Mouse (Mus musculus) G1E (cell line): ENCODE measurements at regions not wholly inside any gene's neighbourhood (a gene's known extent, or its start where the extent isn't known, plus 50 kb on each side); places are given as distances from the start of the nearest gene placed in this dataset.

Source experiments
- CTCF ChIP-seq: IDR thresholded peaks from 2 replicates; pipeline ENCODE4 v1.5.1; 2012; ENCODE audit warnings: low read depth, low read length, inconsistent platforms, mixed read lengths
- GATA1 ChIP-seq: IDR thresholded peaks from 2 replicates; pipeline ENCODE4 v1.6.1; 2012; ENCODE audit warnings: borderline replicate concordance, low read length, inconsistent platforms, mixed read lengths
- GATA2 ChIP-seq: IDR thresholded peaks from 2 replicates; pipeline ENCODE4 v1.6.1; 2012; ENCODE audit warnings: low read depth, low read length, inconsistent platforms, borderline replicate concordance
- POLR2AphosphoS5 ChIP-seq: IDR thresholded peaks from 2 replicates; pipeline ENCODE4 v1.6.1; 2012; ENCODE audit warnings: low read depth, low read length, inconsistent platforms; ENCODE audit not compliant: insufficient replicate concordance
- TAL1 ChIP-seq: conservative IDR thresholded peaks from 2 replicates; pipeline ENCODE4 v1.6.1; 2012; ENCODE audit warnings: low read depth, low read length, inconsistent platforms, mixed read lengths

DNA sequence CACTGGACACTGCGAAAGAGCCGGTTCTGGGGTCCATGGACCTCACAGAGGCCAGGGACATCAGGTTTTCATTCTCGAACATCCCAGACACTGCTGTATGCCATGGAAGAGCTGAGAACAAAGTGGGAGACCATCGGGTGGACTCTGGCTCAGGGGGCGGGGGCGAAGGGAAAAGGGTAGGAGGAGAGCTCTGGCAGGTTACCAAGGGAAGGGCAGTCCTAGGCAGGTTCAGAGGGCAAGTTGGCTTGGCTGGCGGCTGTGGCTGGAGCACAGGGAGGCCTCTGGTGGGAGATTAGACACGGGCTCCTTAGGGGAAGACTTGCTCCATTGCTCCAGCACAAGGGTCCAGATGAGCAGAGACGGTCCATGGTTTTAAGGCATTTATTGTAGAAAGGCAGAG is 164.3 kb upstream of the Mki67 start:
- TF ChIP-seq CTCF, result no peak
- no peak for TF ChIP-seq POLR2AphosphoS5
- TF ChIP-seq GATA1, result no peak
- no peak for TF ChIP-seq TAL1
- no peak for TF ChIP-seq GATA2
